Mouse (Mus musculus) megakaryocyte, embryonic 14.5 days (primary cell): Measurements from ENCODE around the gene Gfra1.

Experiments
- FLI1 ChIP-seq: IDR thresholded peaks from 2 replicates; pipeline ENCODE4 v1.6.1; 2012; ENCODE audit warnings: low read length, inconsistent platforms, mixed read lengths
- GATA1 ChIP-seq: IDR thresholded peaks from 3 replicates; pipeline ENCODE4 v1.6.1; 2012; ENCODE audit warnings: mixed read lengths, low read length, inconsistent platforms, borderline replicate concordance

DNA sequence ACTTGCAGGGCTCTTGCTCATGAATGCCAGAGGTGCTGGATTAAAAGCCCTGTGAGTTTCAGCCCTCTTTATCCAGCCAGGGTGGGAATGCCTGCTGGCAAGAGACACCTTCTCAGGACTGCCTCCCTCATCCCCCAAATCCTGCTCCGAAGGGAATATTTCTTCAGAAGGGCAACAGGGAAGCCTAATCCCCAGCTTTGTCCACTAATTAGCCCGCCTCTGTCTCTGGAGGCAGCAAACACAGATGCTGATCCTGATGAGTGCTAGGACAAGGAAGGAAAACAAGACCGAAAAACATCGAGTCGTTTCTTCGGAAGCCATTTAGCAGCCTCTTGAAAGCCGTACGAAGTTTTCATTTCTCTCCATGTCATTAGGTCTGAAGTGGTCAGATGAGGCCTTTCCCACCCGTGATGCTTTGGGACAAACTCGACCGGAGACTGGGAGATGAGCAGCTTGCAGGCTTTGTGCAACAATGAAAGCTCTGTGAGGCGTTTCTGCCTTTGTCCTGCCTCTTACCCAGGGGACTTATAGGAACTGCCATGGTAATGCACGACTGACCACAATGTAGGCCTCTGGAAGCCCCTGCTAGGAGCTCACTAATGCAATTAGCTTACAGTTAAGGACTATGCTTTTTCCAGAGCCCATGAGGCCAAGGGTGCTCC is 4.8 kb upstream of the Gfra1 start:
- TF ChIP-seq GATA1 (no peak), FLI1 (no peak)
